Mouse (Mus musculus): ENCODE results near the gene Ncmap.
"Not testable (repeated sequence)": the region's sequence is repeated elsewhere in the genome, so short reads cannot be mapped to it uniquely, and the experiment has no call there.

Gene Ncmap

DNA sequence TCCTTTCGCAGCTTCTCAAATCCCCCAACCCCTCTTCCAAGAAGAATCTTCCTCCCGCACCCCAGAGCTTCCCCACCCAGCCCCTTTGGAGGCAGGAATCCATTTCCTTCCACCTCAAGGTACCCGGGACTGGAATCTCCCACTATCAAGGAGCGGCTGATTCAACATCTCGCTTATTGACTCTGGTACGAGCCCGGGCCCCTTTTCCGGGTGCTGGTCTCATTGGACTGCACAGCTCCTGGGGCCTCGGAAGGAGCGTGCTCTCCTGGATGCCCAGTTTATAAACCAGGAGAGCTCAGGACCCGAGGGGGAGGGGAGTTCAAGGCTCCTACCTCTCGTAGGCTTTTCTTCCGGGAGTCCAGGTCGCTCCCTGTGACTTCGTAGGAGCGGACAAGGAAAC is 476 bp downstream of the Ncmap start:
- no peak for DNase-seq (ENCODE audit: low read depth)

DNA sequence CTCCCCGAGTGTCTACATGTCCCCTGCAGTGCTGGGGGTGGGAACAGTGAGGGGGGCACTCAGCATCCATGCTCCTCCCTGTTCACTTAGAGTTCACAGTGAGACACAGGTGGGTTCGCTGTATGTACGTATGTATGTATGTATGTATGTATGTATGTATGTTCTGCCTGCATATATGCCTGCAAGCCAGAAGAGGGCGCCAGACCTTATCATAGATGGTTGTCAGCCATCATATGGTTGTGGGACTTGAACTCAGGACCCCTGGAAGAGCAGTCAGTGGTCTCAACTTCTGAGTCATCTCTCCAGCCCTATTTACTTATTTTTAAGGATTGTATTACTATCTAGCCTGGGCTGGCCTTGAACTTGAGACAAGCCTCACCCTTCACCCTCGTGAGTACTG is 1.7 kb downstream of the Ncmap start:
- no peak for DNase-seq (ENCODE audit: low read depth)

DNA sequence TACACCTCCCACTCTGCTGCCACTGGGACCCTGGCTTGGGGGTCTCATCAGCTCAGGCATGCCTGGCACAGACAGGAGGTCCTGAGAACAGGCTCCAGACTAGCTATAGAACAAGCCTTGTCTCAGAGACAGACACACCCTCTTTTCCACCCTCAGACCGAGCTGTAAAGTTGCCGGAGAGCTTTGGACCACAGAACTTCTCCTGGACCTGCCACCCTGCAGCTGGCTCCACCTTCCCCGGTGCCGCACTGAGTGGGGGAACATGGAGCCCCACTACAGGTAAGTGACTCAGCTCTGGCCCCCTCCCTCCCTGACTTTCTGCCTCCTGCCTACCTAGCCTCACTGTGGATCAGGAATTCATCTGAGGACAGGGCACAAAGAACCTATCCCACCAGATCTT is 2.7 kb downstream of the Ncmap start:
- no peak for DNase-seq (ENCODE audit: low read depth)

DNA sequence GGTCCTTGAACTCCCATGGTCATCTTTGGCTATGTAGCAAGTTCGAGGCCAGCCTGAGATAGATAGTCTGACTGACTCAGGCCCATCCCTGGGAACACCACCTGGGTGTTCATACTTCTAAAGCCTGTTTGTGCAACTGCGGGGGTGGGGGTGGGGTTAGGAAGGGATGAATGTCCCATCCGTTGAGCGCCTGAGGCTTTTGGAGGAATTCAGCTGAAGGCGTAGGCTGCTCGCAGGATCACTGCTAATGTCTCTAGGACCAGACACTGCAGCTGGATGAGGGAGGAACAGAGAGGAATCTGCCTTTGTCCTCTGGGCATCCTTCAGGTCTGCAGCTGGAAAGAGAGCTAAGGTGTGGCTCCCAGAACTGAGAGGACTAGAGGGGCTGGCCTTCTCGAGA is 3.4 kb downstream of the Ncmap start:
- DNase-seq (ENCODE audit: low read depth), result no peak

DNA sequence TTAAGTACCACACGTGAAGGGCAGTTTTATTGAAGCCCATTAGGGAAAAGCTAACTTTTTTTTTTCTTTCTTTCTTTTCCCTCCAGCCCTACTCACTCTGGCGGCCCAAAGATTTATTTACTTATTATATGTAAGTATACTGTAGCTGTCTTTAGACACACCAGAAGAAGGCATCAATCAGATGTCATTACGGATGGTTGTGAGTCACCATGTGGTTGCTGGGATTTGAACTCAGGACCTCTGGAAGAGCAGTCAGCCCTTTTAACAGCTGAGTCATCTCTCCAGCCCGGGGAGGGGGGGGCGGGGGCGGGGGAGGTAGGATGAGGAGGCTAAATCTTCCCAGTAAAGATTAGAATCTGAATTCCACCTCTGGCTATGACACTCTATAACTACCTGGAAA is 4.6 kb downstream of the Ncmap start:
- no peak for DNase-seq (ENCODE audit: low read depth)

DNA sequence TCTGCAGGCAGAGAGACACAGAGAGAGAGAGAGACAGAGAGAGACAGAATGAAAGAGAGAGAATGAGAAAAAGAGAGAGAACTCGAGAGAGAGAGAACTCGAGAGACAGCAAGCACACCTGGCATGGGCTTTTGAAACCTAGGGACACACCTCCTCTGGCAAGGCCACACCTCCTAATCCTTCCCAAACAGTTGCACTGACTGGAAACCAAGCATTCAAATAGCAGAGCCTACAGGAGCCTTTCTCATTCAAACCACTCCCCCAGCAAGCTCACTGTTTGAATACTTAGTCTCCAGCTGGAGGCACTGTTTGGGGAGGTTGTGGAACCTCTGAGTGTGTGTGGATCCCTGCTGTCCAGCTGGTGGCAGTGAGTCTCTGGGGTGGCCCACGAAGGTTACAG is 5.2 kb downstream of the Ncmap start:
- DNase-seq (ENCODE audit: low read depth), result no peak

DNA sequence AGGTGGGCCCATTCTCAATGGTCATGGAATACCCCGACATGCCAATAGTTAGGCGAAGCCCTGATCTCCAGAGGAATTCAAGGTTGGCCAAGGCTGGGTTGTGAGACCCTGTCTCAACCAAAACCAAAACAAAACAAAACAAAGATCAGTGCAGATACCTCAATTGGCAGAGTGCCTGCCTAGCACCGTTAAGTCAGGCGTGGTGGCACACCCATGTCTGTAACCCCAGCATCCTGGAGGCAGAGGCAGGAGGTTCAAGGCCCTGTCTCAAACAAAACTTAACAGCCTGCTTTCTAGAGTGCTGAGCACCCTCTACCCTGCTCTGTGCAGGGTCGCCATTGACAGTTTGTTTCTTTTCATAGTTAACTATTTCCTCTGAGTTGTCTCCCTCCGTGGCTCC is 7.0 kb downstream of the Ncmap start:
- DNase-seq (ENCODE audit: low read depth), result no peak

DNA sequence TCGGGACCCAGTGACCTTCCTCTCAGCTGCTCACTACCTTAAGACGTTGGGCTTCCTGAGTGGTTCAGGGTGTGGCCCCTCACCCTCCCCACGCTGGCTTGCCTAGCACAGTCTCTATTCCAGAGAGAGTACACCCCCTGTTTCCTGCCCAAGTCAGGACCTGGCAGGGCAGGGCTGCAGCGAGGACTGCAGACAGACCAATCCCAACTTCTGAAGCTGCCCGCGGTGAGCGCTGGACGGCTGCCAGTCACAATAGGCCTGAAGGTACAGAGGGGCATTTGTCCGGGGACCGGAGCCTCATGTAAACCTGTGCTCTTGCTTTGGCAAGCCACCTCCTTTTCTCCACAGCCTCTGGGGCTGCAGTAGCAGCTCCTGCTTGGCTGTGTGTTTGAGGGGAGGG is 12.4 kb downstream of the Ncmap start:
- no peak for DNase-seq (ENCODE audit: low read depth)

DNA sequence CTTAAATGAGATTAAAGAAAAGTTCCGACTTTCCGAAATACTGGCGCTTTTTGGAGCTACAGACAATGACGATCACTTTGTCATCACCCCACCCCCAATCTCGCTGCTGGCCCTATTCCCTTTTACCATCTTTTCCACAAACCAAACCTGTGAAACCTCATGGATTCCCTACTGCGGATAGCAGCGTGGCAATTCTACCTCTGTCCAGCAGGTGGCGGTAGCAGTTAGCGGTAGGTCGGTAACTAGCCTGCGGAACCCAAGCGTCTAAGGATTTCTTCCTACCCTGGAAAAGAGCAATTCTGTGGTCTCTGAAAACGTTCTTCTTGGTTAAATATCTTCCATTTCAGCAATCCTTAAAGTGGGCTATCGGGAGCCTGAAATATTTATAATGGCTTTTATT is 15.7 kb downstream of the Ncmap start:
- DNase-seq (ENCODE audit: low read depth), result peak; percentile 66

DNA sequence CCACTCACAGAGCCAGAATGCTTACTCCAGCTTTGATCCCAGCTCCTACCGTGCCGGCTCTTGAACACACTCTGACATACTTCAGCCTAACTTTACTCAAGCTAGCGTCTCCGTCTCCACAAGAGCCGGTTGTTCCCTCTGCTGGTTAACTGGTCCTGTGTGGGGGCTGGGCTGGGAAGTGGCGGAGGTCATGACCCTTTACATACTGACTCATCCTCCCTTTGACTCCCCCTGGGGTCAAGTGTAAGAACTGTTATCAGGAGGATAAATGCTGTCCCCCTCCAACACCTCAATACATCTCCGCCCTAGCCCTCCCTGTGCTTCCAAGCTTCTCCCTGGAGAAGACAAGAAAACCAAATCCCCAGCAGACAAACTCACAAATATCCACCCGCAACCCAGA is 16.7 kb downstream of the Ncmap start:
- no peak for DNase-seq (ENCODE audit: low read depth)

DNA sequence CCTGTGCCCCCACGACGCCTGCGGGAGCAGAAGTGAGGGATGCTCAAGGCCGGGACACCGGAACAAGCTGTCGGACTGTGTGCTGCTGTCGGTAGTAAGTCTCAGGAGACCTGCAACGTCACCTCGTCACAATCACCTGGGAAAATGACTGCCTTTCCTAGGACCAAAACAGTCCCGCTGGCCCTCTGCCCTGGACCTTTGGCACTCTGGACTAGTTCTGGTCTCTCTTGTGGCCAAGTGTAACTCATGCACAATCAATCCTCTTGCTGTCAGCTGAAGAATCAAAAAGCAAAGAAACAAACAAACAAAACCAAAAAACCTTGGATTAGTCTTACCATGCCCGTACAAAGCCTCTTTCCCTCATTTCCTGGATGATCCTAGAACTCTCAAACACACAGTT is 20.8 kb downstream of the Ncmap start:
- DNase-seq (ENCODE audit: low read depth), result no peak

DNA sequence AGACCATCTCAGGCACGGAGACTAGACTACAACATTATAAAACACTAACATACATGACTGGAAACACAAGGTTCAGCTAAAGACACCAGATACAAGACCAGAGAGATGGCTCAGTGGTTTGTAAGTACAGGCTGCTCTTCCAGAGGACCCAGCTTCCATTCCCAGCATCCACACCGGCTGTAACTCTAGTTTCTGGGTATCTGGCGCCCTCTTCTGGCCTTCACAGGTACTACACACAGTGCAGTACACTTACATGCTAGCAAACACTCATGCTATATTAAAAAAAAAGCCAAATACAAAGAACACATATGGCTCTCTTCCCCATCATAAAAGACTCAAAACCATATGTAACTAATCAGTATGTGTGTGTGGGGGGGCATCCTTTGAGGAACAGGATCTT is 22.6 kb downstream of the Ncmap start:
- DNase-seq (ENCODE audit: low read depth), result no peak

DNA sequence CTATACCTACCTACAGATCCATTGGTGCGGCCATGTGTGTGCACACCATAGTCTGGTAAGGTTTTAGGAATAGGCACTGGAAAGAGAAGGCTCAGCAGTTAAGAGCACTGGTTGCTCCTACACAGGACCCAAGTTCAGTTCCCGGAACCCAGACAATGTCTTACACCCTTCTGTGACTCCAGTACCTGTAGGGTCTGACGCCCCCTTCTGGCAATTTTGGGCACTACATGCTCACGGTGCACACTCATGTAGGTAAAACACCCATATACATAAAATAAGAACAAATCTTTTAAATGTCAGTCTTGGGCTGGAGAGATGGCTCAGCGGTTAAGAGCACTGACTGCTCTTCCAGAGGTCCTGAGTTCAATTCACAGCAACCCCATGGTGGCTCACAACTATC is 24.7 kb downstream of the Ncmap start:
- DNase-seq (ENCODE audit: low read depth), result no peak

DNA sequence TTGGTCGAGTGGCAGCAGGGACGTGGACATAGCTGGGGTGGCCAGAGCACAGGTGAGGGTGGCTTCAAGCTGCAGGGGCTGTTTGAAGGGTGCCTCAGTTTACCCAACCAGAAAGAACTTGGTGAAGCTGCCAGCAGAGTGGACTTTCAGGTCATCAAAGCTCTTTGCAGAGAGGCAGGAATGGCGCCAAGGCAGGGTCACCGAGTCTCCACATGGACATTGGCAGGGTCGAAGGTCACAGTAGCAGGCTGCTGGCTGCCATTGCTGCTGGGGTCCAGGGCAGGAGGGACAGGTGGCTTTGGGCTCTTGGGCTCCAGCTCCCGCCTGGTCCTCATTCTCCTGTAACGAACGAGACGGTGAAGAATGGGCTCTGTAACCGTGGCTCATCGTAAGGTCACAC is 27.7 kb downstream of the Ncmap start:
- DNase-seq (ENCODE audit: low read depth), result no peak

DNA sequence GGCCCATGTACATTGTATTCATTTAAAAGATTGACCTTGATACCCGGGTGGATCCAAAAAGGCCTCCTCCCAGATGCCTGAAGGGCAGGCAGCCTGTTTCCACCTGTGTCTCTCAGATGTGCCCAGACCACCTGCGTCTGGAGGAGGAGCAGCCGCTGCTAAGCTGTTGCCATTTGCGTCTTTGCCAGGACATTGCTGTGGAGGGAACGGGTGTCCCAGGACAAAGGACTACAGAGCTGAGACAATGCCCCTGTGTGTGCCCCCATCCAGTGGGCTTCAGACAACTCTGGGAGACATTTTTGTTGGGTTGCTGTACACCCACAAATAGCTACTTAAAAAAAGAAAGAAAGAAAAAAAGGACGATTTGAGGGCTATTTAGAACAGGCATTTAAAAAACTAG is 35.2 kb downstream of the Ncmap start:
- no peak for DNase-seq (ENCODE audit: low read depth)

DNA sequence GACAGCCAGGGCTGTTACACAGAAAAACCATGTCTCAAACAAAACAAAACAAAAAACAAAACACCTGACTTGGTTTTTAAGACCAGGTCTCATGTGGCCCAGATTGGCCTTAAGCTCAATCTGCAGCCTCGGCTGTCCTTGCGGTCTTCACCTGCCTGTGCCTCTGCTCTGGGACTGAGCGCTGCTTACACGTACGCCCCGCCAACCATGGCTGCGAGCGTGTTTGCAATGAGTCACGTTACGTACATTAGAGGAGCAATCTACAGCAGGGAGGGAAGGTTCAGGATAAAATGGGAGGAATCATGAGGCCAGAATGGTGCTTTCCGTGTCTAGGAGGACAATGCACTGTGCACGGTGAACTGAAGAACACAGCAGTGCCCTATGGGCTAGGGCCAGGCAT is 36.3 kb downstream of the Ncmap start:
- DNase-seq (ENCODE audit: low read depth), result no peak

DNA sequence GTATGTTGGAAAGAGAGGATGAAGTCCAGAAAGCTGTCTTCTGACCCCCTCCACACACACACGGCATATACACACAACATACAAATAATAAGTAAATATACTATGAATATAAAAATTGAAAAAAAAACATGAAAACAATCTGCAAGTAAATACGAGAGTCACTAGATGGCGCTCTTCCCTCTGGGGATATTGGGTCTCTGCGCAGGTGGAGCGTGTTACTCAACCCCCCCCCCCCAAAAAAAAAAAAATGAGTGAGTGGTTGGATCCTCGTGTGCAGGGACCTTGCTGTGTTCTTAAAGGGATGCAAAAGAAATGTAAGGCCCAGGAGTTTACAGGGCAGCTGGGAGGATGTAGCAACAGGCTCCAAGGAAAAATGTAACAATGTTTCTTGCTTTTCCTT is 39.3 kb downstream of the Ncmap start:
- DNase-seq (ENCODE audit: low read depth), result peak; percentile 67

DNA sequence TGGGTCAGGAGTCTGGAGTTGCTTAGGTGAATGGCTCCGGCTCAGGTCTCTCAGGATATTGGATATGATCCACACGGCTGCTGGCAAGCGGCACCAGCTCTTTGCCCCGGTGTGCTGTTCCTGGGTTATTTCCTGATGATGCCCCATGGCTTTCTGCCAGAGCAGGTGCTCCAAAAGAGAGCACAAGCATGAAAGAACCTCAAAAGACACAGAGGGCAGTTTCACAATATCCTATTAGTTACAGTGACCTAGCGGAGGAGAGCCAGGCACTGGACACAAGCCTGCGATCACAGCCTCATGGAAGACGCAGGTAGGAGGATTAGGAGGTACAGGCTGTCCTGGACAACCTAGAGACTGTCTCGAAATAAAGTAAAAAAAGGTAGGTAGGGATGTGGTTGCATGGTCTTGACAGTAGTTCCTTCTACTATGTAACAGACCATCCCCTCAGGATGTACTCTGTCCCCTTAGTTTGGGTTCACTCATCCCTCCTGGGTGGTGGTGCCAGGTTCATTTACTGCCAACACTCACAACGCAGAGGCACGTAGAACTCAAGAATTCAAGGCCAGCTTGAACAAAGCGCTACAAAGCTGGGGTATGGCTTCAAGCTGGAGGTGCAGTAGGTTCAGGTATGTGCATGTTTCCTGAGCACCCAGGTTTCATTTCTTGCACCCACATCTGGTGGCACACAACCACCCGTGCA is 40.7 kb downstream of the Ncmap start:
- DNase-seq (ENCODE audit: low read depth), result no peak

DNA sequence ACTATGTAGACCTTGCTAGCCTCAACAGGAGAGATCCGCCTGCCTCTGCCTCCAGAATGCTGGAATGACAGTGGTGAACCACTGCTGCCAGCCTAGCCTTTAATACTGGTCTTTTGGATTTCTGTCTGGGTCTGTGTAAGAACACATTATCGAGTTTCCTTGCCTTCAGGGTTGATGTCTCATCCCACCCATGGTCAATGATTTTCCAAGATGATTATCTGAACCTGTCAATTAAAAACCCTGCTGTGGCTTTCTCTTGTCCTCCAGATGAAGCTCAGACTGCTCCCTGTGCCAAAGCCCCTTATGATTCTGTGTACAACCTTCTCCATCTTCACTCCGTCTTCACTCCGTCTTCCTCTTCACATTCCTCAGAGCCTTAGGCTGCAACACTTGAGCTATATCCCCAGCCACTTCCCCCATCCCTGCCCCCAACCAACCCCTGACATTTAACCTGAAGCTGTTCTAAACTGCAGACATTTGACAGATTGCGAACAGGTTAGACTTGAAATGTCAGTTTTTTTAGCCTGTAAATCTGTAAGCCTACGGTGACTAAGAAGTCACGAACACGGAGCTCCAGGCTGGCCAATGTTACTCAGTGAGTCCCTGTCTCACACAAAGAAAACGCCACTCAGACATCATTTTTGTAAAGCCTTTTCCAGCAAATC is 42.0 kb downstream of the Ncmap start:
- no peak for DNase-seq (ENCODE audit: low read depth)

DNA sequence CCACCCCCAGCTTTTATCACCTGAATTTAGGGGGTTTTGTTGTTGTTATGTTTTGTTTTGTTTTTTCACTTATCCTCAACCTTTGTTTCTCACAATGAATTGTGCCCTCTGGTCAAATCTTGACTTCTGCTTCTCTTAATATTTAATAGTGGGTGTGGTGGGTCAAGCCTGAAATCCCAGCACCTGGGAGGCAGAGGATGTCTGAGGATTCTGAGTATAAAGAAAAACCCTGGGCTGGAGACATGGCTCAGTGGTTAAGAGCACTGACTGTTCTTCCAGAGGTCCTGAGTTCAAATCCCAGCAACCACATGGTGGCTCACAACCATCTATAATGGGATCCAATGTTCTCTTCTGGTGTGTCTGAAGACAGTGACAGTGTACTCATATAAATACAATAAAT is 43.3 kb downstream of the Ncmap start:
- DNase-seq (ENCODE audit: low read depth), result not testable (repeated sequence)

DNA sequence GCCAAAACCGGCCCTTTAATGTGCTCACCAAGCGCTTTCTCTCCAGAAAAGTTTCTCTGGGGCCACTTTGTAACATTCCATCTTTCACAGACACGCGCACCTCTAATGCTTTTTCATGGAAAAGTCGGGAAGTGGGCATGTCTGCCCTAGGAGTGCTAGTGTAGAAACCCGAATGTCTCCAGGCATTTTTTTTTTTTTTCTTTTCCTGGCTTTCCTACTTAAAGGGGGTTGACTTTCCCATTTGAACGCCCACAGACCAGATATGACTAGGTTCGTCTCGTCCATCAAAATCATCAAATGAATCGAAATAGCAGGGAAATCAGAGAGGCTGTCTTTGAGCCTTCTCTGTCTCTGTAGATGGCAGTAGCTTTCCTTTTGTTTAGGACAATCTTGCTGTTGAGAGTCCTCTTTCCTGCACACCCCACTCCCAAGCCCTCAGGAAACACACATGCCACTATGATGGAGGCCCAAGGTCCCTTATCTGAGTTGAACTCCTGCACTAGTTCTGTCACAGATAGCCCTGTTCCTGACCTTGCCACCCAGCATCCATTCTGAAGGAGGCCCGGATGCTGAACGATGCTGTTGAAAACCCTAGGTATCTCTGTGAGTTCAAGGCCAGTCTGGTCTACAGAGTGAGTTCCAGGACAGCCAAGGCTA is 44.1 kb downstream of the Ncmap start:
- no peak for DNase-seq (ENCODE audit: low read depth)

DNA sequence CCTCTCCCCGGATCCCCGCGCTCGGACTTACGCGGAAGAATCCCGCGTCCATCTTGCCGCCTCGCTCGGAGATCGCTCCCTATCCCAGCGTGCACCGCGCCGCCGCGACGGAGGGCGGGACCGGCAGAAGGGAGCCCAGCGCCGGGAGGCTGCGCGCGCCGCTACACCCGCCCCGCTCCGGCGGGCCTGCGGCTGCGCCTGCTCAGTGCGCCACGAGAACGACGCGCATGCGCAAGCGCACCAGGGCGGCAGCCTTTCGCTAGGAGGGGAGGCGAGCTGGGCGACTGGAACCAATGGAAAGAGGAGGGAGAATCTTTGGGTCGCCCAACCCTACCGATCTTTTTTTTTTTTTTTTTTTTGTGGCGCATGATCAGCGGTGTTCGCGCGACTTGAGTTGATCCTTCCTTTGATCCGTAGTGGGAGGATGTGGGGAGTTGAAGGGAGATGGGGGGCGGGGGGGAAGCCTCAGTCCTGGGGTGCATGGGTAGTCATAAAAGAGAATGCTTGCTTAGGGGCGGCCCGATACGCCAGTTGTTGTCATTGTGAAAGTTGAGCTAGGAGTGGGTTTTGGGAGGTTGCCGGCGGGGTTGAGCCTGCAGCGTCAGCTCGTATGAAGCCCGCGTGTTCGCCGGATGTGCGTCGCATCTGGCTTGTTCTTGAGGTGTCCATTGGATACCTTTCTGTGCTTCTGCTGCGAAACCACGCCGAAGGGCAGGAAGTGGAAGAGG is 44.8 kb downstream of the Ncmap start, which contains the start of gene Srrm1:
TSS of gene Srrm1 (minus strand) at position 256 of the 728 bp plus-strand sequence.
- DNase-seq (ENCODE audit: low read depth), result peak; percentile 91

All from c-Kit-positive CD71-negative TER-119-negative erythroid progenitor cells, embryonic 14.5 days (primary cell).